ENCODE assay signal across 11 mouse cellular contexts in genomic region chr5:77581702-77582101, GRCm38 (mm10).
DNase-seq lines count a peak whose midpoint lies in the region; ATAC-seq lines count a peak whose summit lies in the region.
"Had no signal": no experiment of that assay in that cellular context is flagged by ENCODE, and none has a peak within 500 bp of the region (broad histone marks: within the 10 kb centered on the region; RNA-seq: fewer than 3 reads in every experiment).

No protein-coding gene starts in this region.

- 13% methylated on average over 6 of the region's 6 CpGs for WGBS in kidney, embryonic 15.5 days
- 44% methylated on average over 6 of the region's 6 CpGs for WGBS in embryonic facial prominence, embryonic 14.5 days
- WGBS in limb, embryonic 10.5 days, result 70% methylated on average over 6 of the region's 6 CpGs

- no peak for ATAC-seq in kidney, embryonic 15.5 days (replicated peaks; ENCODE audit: low FRiP score)
- no peak for ATAC-seq in embryonic facial prominence, embryonic 14.5 days (ENCODE audit: low read depth)

- DNase-seq in kidney, adult 18-20 months, result no peak
- DNase-seq in brain, adult 2 months (ENCODE audit: low read depth, low spot score), result peak; percentile 24
- DNase-seq in embryonic facial prominence, embryonic 14.5 days (ENCODE audit: low spot score), result no peak
- no peak for DNase-seq in limb, embryonic 10.5 days (ENCODE audit: low spot score)
- DNase-seq in cerebellum, postnatal 14 days, result no peak
- DNase-seq in gastrocnemius, postnatal 10 days, result no peak
- DNase-seq in embryo, embryonic 10.5 days (ENCODE audit: low spot score), result no peak
- DNase-seq: right cerebral cortex, postnatal 14 days had no signal

- H3K27me3 ChIP-seq in kidney, embryonic 15.5 days, result no peaks in the 10 kb centered on the region
- H3K27me3 ChIP-seq in embryonic facial prominence, embryonic 14.5 days (replicated peaks; ENCODE audit: control insufficient read depth, insufficient read depth, low read length), result no peaks in the 10 kb centered on the region
- no peaks in the 10 kb centered on the region for H3K27me3 ChIP-seq in limb, embryonic 10.5 days (ENCODE audit: low read depth, poor library complexity, severe bottlenecking)
- H3K27me3 ChIP-seq: megakaryocyte, embryonic 14.5 days; Patski had no signal

- H3K4me3 ChIP-seq in kidney, embryonic 15.5 days (replicated peaks), result no peak overlapping the region
- H3K4me3 ChIP-seq in embryonic facial prominence, embryonic 14.5 days (ENCODE audit: low read depth, low read length), result no peak overlapping the region
- no peak overlapping the region for H3K4me3 ChIP-seq in limb, embryonic 10.5 days
- H3K4me3 ChIP-seq: megakaryocyte, embryonic 14.5 days had no signal

- H3K4me2 ChIP-seq in kidney, embryonic 15.5 days, result peak overlapping the region; percentile 50
- H3K4me2 ChIP-seq in embryonic facial prominence, embryonic 14.5 days (ENCODE audit: low read depth, low read length), result peak overlapping the region; percentile 40

- no peak overlapping the region for H3K9ac ChIP-seq in kidney, embryonic 15.5 days
- H3K9ac ChIP-seq in embryonic facial prominence, embryonic 14.5 days (ENCODE audit: low read depth, low read length), result no peak overlapping the region

- 0 out of 2 replicates have a peak overlapping the region, but pooled peaks have one; percentile 58 for H3K27ac ChIP-seq in kidney, embryonic 15.5 days
- peak overlapping the region; percentile 46; the same call in 1 of the 2 replicates for H3K27ac ChIP-seq in embryonic facial prominence, embryonic 14.5 days (replicated peaks; ENCODE audit: low read depth, low read length)
- H3K27ac ChIP-seq in limb, embryonic 10.5 days, result peak overlapping the region; percentile 47; the same call in 1 of the 2 replicates

- H3K9me3 ChIP-seq in kidney, embryonic 15.5 days (replicated peaks), result no peaks in the 10 kb centered on the region
- H3K9me3 ChIP-seq in embryonic facial prominence, embryonic 14.5 days (ENCODE audit: control insufficient read depth, low read length), result no peaks in the 10 kb centered on the region
- no peaks in the 10 kb centered on the region for H3K9me3 ChIP-seq in limb, embryonic 10.5 days (replicated peaks)

- H3K36me3 ChIP-seq in kidney, embryonic 15.5 days, result no peaks in the 10 kb centered on the region
- H3K36me3 ChIP-seq in embryonic facial prominence, embryonic 14.5 days (ENCODE audit: control insufficient read depth, insufficient read depth, low read length), result no peaks in the 10 kb centered on the region
- no peaks in the 10 kb centered on the region for H3K36me3 ChIP-seq in limb, embryonic 10.5 days

- H3K4me1 ChIP-seq in kidney, embryonic 15.5 days, result peaks cover 34% of the 10 kb centered on the region
- H3K4me1 ChIP-seq in embryonic facial prominence, embryonic 14.5 days (ENCODE audit: control insufficient read depth, insufficient read depth, low read length), result peaks cover 21% of the 10 kb centered on the region
- peaks cover 23% of the 10 kb centered on the region for H3K4me1 ChIP-seq in limb, embryonic 10.5 days
- H3K4me1 ChIP-seq: megakaryocyte, embryonic 14.5 days had no signal
